Mouse (Mus musculus) CD4-positive naive resting alpha-beta T cell, adult 57 days (primary cell): ENCODE measurements around the gene Dkk1. TPM values are rescaled to one million over a fixed set of nuclear protein-coding genes. Genes with fewer than 3 reads are reported as not detected.

Experiments used
- total RNA-seq: library from RNA; stranded (reverse); gene quantifications from one replicate; pipeline ENCODE4 v1.2.4, GENCODE M21; 2023

The Dkk1 gene
- not detected for total RNA-seq

DNA sequence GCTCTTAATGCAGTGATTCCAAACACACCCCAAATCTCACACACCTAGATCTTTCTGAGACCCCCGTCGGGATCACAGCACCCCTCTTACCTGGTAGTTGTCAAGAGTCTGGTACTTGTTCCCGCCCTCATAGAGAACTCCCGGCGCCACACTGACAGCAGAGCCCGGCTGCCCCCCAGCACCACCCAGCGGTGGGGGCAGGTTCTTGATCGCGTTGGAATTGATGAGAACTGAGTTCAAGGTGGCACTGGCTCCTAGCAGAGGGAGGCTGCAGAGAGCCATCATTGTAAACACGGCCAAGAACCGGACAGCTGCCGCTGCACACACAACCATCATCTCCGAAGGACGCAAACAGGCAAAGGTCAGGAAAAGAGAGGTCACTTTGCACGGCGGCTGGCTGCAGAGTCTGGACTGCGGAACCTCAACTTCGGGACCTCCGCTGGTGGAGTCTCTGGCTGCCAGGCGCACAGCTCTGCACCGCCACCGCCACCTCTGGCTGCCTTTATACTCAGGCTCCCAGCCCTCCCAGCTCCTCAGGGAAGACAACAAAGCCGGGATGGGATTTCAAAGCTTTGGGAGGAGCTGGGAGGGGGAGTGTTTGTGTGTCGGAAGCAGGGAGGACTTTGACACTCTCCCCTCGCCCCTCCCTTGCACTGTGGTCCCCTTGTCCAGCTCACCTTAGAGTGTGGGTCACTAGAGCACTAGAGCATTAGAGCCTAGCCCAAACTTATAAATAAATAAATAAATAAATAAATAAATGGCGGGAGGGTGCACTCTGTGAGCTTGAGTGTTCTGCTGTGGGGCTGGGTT is at the start of gene Dkk1:
Gene Dkk1, minus strand, starts transcription at position 622 of the 810 bp plus-strand sequence.

